Mouse (Mus musculus) neural tube, embryonic 12.5 days (tissue): ENCODE results near the gene Amer2. TPM values are rescaled to one million over a fixed set of nuclear protein-coding genes. Genes with fewer than 3 reads are reported as not detected.

Experiments
- ATAC-seq: fragments of 200-750 bp; cut with Nextera tagmentation; 2 replicates; pipeline ENCODE4 v1.8.0; 2017; ENCODE audit warnings: low read depth, mild to moderate bottlenecking, moderate TSS enrichment, moderate library complexity; ENCODE audit not compliant: low FRiP score
- H3K27ac ChIP-seq: fragments of 300-500 bp; sonication (generic); 2 replicates; pipeline ENCODE4 v1.5.1; 2016
- H3K27me3 ChIP-seq: fragments of 300-500 bp; sonication (generic); replicated peaks from 2 replicates; pipeline ENCODE4 v1.6.1; 2016; ENCODE audit warnings: mild to moderate bottlenecking
- H3K36me3 ChIP-seq: fragments of 300-500 bp; sonication (generic); 2 replicates; pipeline ENCODE4 v1.6.1; 2016; ENCODE audit warnings: mild to moderate bottlenecking
- H3K4me1 ChIP-seq: fragments of 300-500 bp; sonication (generic); 2 replicates; pipeline ENCODE4 v1.6.1; 2016
- H3K4me2 ChIP-seq: fragments of 300-500 bp; sonication (generic); replicated peaks from 2 replicates; pipeline ENCODE4 v1.6.1; 2016; ENCODE audit warnings: mild to moderate bottlenecking
- H3K4me3 ChIP-seq: fragments of 300-500 bp; sonication (generic); 2 replicates; pipeline ENCODE4 v1.5.1; 2016
- H3K9ac ChIP-seq: fragments of 300-500 bp; sonication (generic); 2 replicates; pipeline ENCODE4 v1.6.1; 2016; ENCODE audit warnings: mild to moderate bottlenecking
- H3K9me3 ChIP-seq: fragments of 300-500 bp; sonication (generic); 2 replicates; pipeline ENCODE4 v1.6.1; 2016; ENCODE audit warnings: mild to moderate bottlenecking
- WGBS: fragments of 180-500 bp; shearing (Covaris S2); methylation state at CpG from one replicate; pipeline ENCODE4 v1.1.7; 2016; 5-methylcytosine and 5-hydroxymethylcytosine counted together
- polyA plus RNA-seq: library from polyadenylated mRNA; unstranded; fragments of >200 nt; fragmentation: Nextera tagmentation; extraction: Ambion mirVana; gene quantifications from 2 replicates; pipeline ENCODE4 v1.2.1, GENCODE M21; 2016

Gene Amer2
- polyA plus RNA-seq, 1 experiment from 2014 or later = 34.7 TPM

DNA sequence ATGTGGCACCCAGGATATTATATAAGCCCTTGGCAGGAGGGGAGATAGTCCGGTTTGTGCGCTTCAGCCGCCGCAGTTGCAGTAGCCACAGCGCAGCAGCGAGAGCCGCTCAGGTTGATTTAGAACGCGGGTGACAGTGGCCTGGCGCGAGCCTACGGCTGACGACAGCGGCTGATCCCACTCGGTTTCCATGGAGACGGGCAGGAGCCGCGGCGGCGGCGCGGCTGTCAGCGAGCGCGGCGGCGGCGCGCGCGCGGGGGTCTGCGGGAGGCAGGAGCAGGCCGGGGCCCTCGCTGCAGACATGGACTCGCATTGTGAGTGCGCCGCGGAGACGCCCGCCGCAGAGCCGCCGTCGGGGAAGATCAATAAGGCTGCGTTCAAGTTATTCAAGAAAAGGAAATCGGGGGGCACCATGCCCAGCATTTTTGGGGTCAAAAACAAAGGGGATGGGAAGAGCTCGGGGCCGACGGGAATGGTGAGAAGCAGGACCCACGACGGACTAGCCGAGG lies 5.1 kb downstream of the Amer2 start:
- Histone ChIP-seq H3K27me3 (0 out of 2 replicates have a peak, but pooled peaks cover 3% of the 10 kb centered on the region), H3K36me3 (no peaks in the 10 kb centered on the region), H3K9ac (peak overlapping the region; percentile 90), H3K4me3 (peak overlapping the region; percentile 83), H3K9me3 (no peaks in the 10 kb centered on the region), H3K4me2 (peak overlapping the region; percentile 84), H3K27ac (peak overlapping the region; percentile 81), H3K4me1 (peaks cover 28% of the 10 kb centered on the region)
- under 1% methylated on average over 53 of the region's 53 CpGs for WGBS
- ATAC-seq = peak; percentile 91

DNA sequence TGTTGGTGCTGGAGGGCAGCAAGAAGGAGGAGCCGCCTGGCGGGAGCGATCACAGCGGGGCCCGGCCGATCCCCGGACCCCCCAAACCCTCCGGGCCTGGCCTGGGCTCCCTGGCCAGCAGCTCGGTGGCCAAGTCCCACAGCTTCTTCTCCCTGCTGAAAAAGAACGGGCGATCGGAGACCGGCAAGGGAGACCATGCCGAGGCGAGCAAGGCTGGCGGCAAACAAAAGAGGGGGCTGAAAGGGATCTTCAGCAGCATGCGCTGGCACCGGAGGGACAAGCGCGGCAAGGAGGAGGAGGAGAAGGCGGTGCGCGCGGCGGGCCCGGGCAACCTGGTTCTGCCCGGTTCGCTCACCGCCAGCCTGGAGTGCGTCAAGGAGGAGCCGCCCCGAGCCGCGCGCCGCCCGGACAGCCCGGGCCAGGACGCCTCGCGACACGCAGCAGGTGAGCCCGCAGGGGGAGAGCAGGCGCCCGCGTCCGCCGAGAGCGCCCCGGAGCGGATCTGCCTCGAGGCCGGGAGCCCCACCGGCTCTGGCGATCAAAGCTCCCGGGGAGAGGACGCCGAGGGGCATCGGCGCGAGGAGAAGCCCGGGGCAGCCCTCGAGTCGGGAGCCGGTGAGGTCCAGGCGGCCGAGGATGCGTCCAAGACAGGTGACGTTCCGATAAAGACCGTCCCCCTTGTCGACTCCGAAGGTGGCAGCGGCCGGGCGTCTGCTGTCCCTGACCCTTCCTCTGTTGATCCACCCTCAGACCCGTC lies 5.7 kb downstream of the Amer2 start:
- Histone ChIP-seq H3K27ac (peak overlapping the region; percentile 81), H3K4me3 (peak overlapping the region; percentile 83), H3K27me3 (0 out of 2 replicates have a peak, but pooled peaks cover 3% of the 10 kb centered on the region), H3K4me1 (peaks cover 33% of the 10 kb centered on the region), H3K4me2 (peak overlapping the region; percentile 84), H3K9ac (peak overlapping the region; percentile 90), H3K36me3 (no peaks in the 10 kb centered on the region), H3K9me3 (no peaks in the 10 kb centered on the region)
- peak; percentile 73 for ATAC-seq
- under 1% methylated on average over 77 of the region's 77 CpGs for WGBS

DNA sequence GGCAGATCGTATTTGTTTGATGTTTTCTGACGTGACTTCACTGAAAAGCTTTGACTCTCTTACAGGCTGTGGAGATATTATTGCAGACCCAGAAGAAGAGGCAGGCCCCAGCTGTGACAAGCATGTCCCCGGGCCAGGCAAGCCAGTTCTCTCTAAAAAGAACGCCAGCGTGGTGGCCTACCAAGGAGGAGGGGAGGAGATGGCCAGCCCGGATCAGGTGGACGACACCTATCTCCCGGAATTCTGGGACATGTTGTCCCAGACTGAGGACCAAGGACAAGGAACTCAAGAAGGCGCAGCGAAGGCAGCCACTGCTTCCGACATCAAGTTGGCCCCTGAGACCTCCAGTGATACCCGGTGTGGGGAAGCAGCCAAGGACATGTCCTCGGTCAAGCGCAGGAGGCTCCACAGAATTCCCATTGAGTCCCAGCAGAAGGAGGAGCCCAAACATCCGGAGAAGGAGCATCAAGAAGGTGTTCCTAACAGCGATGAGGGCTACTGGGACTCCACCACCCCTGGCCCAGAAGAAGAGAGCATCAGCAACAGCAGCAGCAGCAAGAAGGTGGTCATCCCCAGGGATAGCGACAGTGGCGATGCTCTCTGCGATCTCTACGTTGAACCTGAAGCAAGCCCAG lies 6.4 kb downstream of the Amer2 start:
- H3K9ac ChIP-seq = peak overlapping the region; percentile 90
- 0 out of 2 replicates have a peak, but pooled peaks cover 3% of the 10 kb centered on the region for H3K27me3 ChIP-seq
- peak overlapping the region; percentile 84 for H3K4me2 ChIP-seq
- ATAC-seq = 0 out of 2 replicates have a peak, but pooled peaks have one; percentile 8
- no peaks in the 10 kb centered on the region for H3K9me3 ChIP-seq
- 53% methylated on average over 20 of the region's 20 CpGs for WGBS
- H3K36me3 ChIP-seq = no peaks in the 10 kb centered on the region
- peak overlapping the region; percentile 81; the same call in 1 of the 2 replicates for H3K27ac ChIP-seq
- peak overlapping the region; percentile 83 for H3K4me3 ChIP-seq
- peaks cover 40% of the 10 kb centered on the region for H3K4me1 ChIP-seq

DNA sequence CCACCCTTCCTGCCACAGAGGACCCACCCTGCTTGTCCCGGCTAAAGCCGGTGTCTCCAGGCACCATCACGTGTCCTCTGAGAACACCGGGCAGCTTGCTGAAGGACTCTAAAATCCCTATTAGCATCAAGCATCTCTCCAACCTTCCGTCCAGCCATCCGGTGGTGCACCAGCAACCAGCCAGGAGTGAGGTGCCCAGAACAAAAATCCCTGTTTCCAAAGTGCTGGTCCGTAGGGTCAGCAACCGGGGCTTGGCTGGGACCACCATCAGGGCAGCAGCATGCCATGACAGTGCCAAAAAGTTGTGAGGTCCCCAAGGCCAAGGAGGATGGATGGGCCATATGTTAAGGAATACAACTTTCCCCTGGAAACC lies 6.9 kb downstream of the Amer2 start:
- Histone ChIP-seq H3K27me3 (0 out of 2 replicates have a peak, but pooled peaks cover 3% of the 10 kb centered on the region), H3K36me3 (no peaks in the 10 kb centered on the region), H3K4me2 (peak overlapping the region; percentile 84), H3K9ac (peak overlapping the region; percentile 90), H3K4me1 (peaks cover 45% of the 10 kb centered on the region), H3K27ac (no peak overlapping the region), H3K4me3 (peak overlapping the region; percentile 83), H3K9me3 (no peaks in the 10 kb centered on the region)
- 91% methylated on average over 8 of the region's 8 CpGs for WGBS
- no peak for ATAC-seq

DNA sequence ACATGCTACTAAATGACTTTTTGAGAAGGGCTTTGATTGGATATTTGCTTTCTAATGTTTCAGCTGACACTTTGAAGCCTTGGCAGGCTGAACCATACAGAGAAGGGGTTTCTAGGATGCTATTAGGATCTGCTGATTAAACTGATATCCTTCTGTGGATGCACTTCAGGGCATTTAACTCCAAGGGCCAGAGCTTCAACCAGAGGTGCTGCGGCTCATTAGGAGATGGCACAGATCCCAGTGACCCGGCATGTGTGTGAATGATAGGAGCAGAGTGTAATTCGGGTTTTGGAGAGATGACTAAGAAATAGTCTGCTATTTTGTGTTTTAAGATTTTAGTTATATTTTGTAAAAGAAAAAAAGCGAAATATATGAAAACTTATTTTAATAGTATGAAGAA lies 8.6 kb downstream of the Amer2 start:
- Histone ChIP-seq H3K4me2 (peak overlapping the region; percentile 84), H3K4me1 (peaks cover 56% of the 10 kb centered on the region), H3K9me3 (no peaks in the 10 kb centered on the region), H3K27ac (no peak overlapping the region), H3K9ac (no peak overlapping the region), H3K36me3 (no peaks in the 10 kb centered on the region), H3K4me3 (peak overlapping the region; percentile 15; the same call in 1 of the 2 replicates), H3K27me3 (0 out of 2 replicates have a peak, but pooled peaks cover 3% of the 10 kb centered on the region)
- no peak for ATAC-seq
- WGBS = 68% methylated on average over 4 of the region's 4 CpGs

DNA sequence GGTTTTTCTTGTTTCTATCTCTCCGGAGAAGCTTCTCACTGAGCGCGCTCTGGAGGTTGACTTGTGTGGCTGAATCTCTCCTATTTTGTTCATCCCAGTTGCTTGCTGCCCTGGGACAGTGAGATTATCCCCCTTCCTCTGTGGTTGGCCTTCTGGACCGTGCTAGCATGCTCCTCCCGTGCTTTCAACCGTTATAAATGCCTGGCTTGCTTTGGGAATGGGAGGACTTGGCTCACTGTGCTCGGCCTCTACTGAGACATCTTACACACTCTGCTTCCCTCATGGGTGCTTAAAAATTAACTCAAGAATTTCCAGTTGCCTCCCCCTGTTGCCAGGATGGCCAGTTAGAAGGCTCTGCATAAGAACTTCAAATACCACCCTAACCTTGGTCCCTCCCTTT lies 10.8 kb downstream of the Amer2 start:
- H3K27ac ChIP-seq = no peak overlapping the region
- no peaks in the 10 kb centered on the region for H3K36me3 ChIP-seq
- 80% methylated on average over 7 of the region's 7 CpGs for WGBS
- H3K27me3 ChIP-seq = 0 out of 2 replicates have a peak, but pooled peaks cover 3% of the 10 kb centered on the region
- H3K9ac ChIP-seq = no peak overlapping the region
- peak overlapping the region; percentile 28 for H3K4me2 ChIP-seq
- no peak overlapping the region for H3K4me3 ChIP-seq
- ATAC-seq = no peak
- H3K4me1 ChIP-seq = peaks cover 52% of the 10 kb centered on the region
- no peaks in the 10 kb centered on the region for H3K9me3 ChIP-seq

DNA sequence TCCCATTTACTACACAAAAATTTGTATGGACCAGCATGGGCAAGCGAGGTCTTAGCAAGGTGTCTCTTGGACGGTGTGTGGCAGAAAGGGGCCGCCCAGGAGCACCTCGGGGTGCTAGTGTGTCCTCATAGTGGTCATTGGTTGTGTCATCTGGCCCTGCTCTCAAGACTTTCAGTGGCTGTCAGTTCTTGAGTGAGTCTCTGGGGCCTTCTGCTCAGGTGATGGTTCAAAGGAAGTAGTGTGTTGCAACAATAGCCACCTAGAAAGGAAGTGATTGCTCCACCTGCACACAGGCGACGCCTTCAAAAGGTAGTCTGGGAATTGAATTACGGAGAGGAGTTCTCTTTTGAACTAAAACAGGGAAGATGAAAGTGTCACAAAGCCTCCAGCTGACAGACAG lies 11.2 kb downstream of the Amer2 start:
- no peaks in the 10 kb centered on the region for H3K36me3 ChIP-seq
- H3K27me3 ChIP-seq = 0 out of 2 replicates have a peak, but pooled peaks cover 3% of the 10 kb centered on the region
- H3K9me3 ChIP-seq = no peaks in the 10 kb centered on the region
- ATAC-seq = no peak
- peak overlapping the region; percentile 28; the same call in 1 of the 2 replicates for H3K4me2 ChIP-seq
- H3K9ac ChIP-seq = no peak overlapping the region
- no peak overlapping the region for H3K27ac ChIP-seq
- H3K4me3 ChIP-seq = no peak overlapping the region
- WGBS = 92% methylated on average over 7 of the region's 7 CpGs
- H3K4me1 ChIP-seq = peaks cover 52% of the 10 kb centered on the region

DNA sequence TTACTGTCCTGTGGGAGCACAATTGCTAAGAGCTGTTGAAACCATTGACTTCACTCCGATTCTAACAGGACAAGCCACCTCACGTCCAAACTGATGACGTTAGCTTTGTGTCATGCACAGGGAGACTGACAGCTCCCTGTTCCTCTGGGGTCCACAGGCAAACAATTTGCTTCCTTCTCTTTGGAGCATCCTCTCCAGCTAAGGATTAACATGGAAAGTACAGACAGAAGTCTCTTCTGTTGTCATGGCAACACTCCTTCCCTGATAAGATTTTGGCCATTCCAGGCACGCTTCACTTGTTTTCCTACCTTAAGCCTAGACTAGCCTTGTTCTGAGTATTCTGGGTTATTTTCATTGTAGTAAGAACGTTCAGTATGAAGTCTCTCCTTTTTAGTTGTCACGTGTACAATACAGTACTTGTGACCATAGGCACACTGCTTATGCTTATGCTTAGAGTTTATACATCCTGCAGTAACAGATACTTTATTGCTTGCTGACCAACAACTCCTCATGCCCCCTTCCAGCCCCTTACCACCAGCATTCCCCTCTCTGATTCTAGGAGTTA lies 12.1 kb downstream of the Amer2 start:
- 46% methylated on average over 6 of the region's 6 CpGs for WGBS
- H3K4me3 ChIP-seq = no peak overlapping the region
- no peak for ATAC-seq

DNA sequence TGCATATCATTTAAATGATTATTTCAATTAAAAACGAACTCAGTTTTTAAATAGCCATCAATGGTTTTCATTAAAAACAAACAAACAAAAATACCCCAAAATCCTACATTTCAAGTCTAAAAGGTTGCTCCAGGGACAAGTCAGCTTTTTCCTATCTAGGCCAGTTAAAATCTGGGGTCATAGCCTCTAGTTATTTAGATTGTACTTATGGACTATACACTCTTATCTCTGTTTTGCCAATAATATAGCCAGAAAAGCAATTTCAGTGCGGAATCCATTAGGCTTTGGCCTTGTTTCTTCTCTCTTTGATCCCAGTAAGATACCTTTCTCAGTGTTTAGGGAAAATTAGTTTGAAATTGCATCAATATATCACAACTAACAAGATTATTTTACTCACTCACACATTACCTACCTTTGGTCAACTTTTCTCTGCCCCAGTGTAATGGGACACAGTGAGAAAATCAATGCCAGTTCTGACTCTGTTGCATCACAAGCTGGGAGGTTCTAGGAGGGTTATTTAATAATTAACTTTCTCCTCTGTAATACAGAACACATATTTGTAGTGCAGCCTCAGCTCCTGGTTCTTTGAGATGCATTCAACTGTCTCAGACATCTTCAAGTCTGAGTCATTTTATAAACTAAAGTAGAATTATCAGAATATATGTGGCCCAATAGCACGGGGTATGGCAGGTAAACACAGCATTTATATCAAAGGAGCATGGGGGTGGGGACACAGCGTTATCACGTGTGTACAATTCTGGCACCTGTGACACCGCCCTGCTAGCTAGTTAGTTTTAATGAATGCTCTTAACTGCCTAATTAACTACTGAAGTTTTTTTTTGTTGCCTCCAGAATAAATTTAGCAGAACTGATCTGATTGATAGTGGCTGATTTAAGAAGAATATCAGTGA lies 13.8 kb downstream of the Amer2 start:
- Histone ChIP-seq H3K27ac (no peak overlapping the region), H3K9me3 (no peaks in the 10 kb centered on the region), H3K27me3 (no peaks in the 10 kb centered on the region), H3K9ac (no peak overlapping the region), H3K4me2 (no peak overlapping the region), H3K4me1 (peaks cover 43% of the 10 kb centered on the region), H3K4me3 (no peak overlapping the region), H3K36me3 (no peaks in the 10 kb centered on the region)
- WGBS = 81% methylated on average over 6 of the region's 6 CpGs
- ATAC-seq = no peak

More for the DNA sequence above, 12.1 kb downstream of the Amer2 start:
- no peak overlapping the region for H3K9ac ChIP-seq
- H3K9me3 ChIP-seq = no peaks in the 10 kb centered on the region
- H3K36me3 ChIP-seq = no peaks in the 10 kb centered on the region
- H3K4me1 ChIP-seq = peaks cover 46% of the 10 kb centered on the region
- peak overlapping the region; percentile 35; the same call in 1 of the 2 replicates for H3K4me2 ChIP-seq
- no peaks in the 10 kb centered on the region for H3K27me3 ChIP-seq
- no peak overlapping the region for H3K27ac ChIP-seq

DNA sequence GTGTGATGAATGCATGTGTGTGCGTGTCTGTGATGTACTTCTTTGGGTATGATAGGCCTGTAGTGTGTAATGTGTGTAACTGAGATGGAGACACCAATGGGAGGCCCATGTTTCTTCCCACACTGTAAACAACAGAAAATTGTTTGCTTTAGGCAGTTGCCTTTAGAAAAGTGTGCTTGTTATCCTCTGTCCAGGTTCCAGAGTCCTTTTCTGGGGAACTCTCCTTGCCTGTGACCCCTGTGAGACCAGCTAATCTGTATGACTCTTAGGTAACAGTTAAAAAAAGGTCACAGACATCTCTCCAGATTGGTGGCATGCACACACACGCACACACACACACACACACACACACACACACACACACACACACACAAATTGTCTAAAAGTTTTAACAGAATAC lies 15.3 kb downstream of the Amer2 start:
- H3K4me1 ChIP-seq = peaks cover 36% of the 10 kb centered on the region
- H3K27me3 ChIP-seq = no peaks in the 10 kb centered on the region
- no peak overlapping the region for H3K4me3 ChIP-seq
- no peak overlapping the region for H3K27ac ChIP-seq
- H3K9me3 ChIP-seq = no peaks in the 10 kb centered on the region
- WGBS = 88% methylated on average over 2 of the region's 2 CpGs
- no peak overlapping the region for H3K4me2 ChIP-seq
- H3K9ac ChIP-seq = no peak overlapping the region
- no peak for ATAC-seq
- no peaks in the 10 kb centered on the region for H3K36me3 ChIP-seq

DNA sequence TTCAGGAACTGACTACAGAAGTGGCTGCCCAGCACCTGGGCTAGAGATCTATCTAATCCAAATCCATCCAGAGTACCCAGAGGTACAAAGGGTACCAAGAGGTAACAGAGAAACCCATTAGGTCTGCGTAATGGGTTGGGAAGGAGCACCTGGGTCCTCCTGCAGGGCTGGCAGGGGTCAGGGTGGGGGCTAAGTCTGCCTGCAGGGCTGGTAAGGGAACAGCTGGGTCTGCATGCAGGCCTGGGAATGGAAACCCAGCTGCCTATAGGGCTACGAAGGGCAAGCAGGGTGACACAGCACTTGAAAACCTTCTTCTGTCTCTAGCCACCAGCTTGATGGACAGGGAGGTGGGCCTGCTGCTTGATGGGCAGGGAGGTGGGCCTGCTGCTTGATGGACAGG lies 19.1 kb downstream of the Amer2 start:
- WGBS = 70% methylated on average over 2 of the region's 2 CpGs
- no peak for ATAC-seq
- peaks cover 10% of the 10 kb centered on the region; the same call in 1 of the 2 replicates for H3K4me1 ChIP-seq
- H3K27ac ChIP-seq = no peak overlapping the region
- no peak overlapping the region for H3K4me2 ChIP-seq
- H3K27me3 ChIP-seq = no peaks in the 10 kb centered on the region
- H3K9me3 ChIP-seq = no peaks in the 10 kb centered on the region
- no peak overlapping the region for H3K4me3 ChIP-seq
- no peak overlapping the region for H3K9ac ChIP-seq
- H3K36me3 ChIP-seq = no peaks in the 10 kb centered on the region
